Mouse (Mus musculus) limb, embryonic 11.5 days (tissue): ENCODE measurements around the gene Adcyap1. TPM values are rescaled to one million over a fixed set of nuclear protein-coding genes. Genes with fewer than 3 reads are reported as not detected.
A peak's percentile ranks its signal among the peaks of the same experiment; 100 is the strongest.

Experiments used
- ATAC-seq: fragments of 200-750 bp; cut with Nextera tagmentation; 2 replicates; pipeline ENCODE4 v1.8.0; 2017; ENCODE audit warnings: low read depth; ENCODE audit not compliant: insufficient number of reproducible peaks, low FRiP score, low TSS enrichment
- DNase-seq: peaks from one replicate; pipeline ENCODE4 v3.0.0-alpha.2; 2015; ENCODE audit warnings: low spot score
- H3K27ac ChIP-seq: fragments of 300-500 bp; sonication (generic); replicated peaks from 2 replicates; pipeline ENCODE4 v1.5.1; 2014; ENCODE audit warnings: low read depth, mild to moderate bottlenecking, low read length
- H3K27me3 ChIP-seq: fragments of 300-500 bp; sonication (generic); 2 replicates; pipeline ENCODE4 v1.6.1; 2014; ENCODE audit warnings: mild to moderate bottlenecking, low read length, mixed read lengths; ENCODE audit not compliant: control insufficient read depth, insufficient read depth
- H3K36me3 ChIP-seq: fragments of 300-500 bp; sonication (generic); 2 replicates; pipeline ENCODE4 v1.6.1; 2014; ENCODE audit warnings: mild to moderate bottlenecking, low read length, moderate library complexity, mixed read lengths; ENCODE audit not compliant: control insufficient read depth, insufficient read depth
- H3K4me1 ChIP-seq: fragments of 300-500 bp; sonication (generic); 2 replicates; pipeline ENCODE4 v1.6.1; 2014; ENCODE audit warnings: low read length, mixed read lengths; ENCODE audit not compliant: control insufficient read depth, insufficient read depth
- H3K4me2 ChIP-seq: fragments of 300-500 bp; sonication (generic); 2 replicates; pipeline ENCODE4 v1.6.1; 2014; ENCODE audit warnings: low read depth, mild to moderate bottlenecking, moderate library complexity; ENCODE audit not compliant: severe bottlenecking
- H3K4me3 ChIP-seq: fragments of 300-500 bp; sonication (generic); 2 replicates; pipeline ENCODE4 v1.5.1; 2014; ENCODE audit warnings: low read depth, low read length
- H3K9ac ChIP-seq: fragments of 300-500 bp; sonication (generic); 2 replicates; pipeline ENCODE4 v1.6.1; 2014; ENCODE audit warnings: mild to moderate bottlenecking, low read length
- H3K9me3 ChIP-seq: fragments of 300-500 bp; sonication (generic); 2 replicates; pipeline ENCODE4 v1.6.1; 2016; ENCODE audit warnings: low read length; ENCODE audit not compliant: control insufficient read depth
- WGBS: fragments of 180-500 bp; shearing (Covaris S2); extraction: QIAGEN DNeasy Blood & Tissue Kit; methylation state at CpG from one replicate; pipeline ENCODE4 v1.1.7; 2014; 5-methylcytosine and 5-hydroxymethylcytosine counted together
- polyA plus RNA-seq: library from polyadenylated mRNA; unstranded; fragments of >200 nt; fragmentation: Nextera tagmentation; extraction: Ambion mirVana; gene quantifications from 2 replicates; pipeline ENCODE4 v1.2.1, GENCODE M21; 2014

Gene Adcyap1
- 0.09 and 0.44 TPM in 2 replicates for polyA plus RNA-seq

- peaks cover 54% of the 10 kb centered on the region for H3K27me3 ChIP-seq
- no peak for ATAC-seq
- H3K9me3 ChIP-seq = no peaks in the 10 kb centered on the region
- no peak for DNase-seq
- no peaks in the 10 kb centered on the region for H3K36me3 ChIP-seq
- H3K9ac ChIP-seq = no peak within 1 kb of the TSS
- peaks cover 9% of the 10 kb centered on the region; the same call in 1 of the 2 replicates for H3K4me1 ChIP-seq
- WGBS = 27% methylated on average over 10 of the region's 10 CpGs
- H3K27ac ChIP-seq = no peak within 1 kb of the TSS
- no peak within 1 kb of the TSS for H3K4me3 ChIP-seq
- H3K4me2 ChIP-seq = no peak within 1 kb of the TSS
Observed at GRCm38 (mm10) chr17:93198717-93199116, at the start of gene Adcyap1. TSS of gene Adcyap1 (plus strand) at chr17:93199017.

GRCm38 (mm10) chr17:93158280-93158851 lies 40.5 kb upstream of the Adcyap1 start:
- H3K9ac ChIP-seq = no peak overlapping the region
- no peaks in the 10 kb centered on the region for H3K9me3 ChIP-seq
- H3K36me3 ChIP-seq = no peaks in the 10 kb centered on the region
- ATAC-seq (peak; percentile 61; the same call in 1 of the 2 replicates), DNase-seq (peak; percentile 81)
- no peak overlapping the region for H3K4me2 ChIP-seq
- 32% methylated on average over 1 of the region's 1 CpGs for WGBS
- H3K4me3 ChIP-seq = no peak overlapping the region
- no peaks in the 10 kb centered on the region for H3K4me1 ChIP-seq
- no peaks in the 10 kb centered on the region for H3K27me3 ChIP-seq
- no peak overlapping the region for H3K27ac ChIP-seq

GRCm38 (mm10) chr17:93169572-93169971 lies 29.2 kb upstream of the Adcyap1 start:
- DNase-seq (no peak), ATAC-seq (no peak)
- Histone ChIP-seq H3K9ac (no peak overlapping the region), H3K9me3 (no peaks in the 10 kb centered on the region), H3K4me2 (no peak overlapping the region), H3K27me3 (no peaks in the 10 kb centered on the region), H3K4me3 (no peak overlapping the region), H3K36me3 (no peaks in the 10 kb centered on the region), H3K27ac (no peak overlapping the region), H3K4me1 (no peaks in the 10 kb centered on the region)

- 42% methylated on average over 2 of the region's 2 CpGs for WGBS
- Histone ChIP-seq H3K9me3 (no peaks in the 10 kb centered on the region), H3K27ac (no peak overlapping the region), H3K9ac (no peak overlapping the region), H3K4me3 (no peak overlapping the region), H3K4me2 (no peak overlapping the region), H3K36me3 (no peaks in the 10 kb centered on the region), H3K27me3 (peaks cover 35% of the 10 kb centered on the region), H3K4me1 (0 out of 2 replicates have a peak, but pooled peaks cover 3% of the 10 kb centered on the region)
- DNase-seq (no peak), ATAC-seq (no peak)
Observed at GRCm38 (mm10) chr17:93196846-93197245, 2.0 kb upstream of the Adcyap1 start.

- Histone ChIP-seq H3K27me3 (peaks cover 49% of the 10 kb centered on the region), H3K4me1 (peaks cover 9% of the 10 kb centered on the region; the same call in 1 of the 2 replicates), H3K36me3 (no peaks in the 10 kb centered on the region), H3K4me3 (no peak overlapping the region), H3K9me3 (no peaks in the 10 kb centered on the region), H3K4me2 (no peak overlapping the region), H3K9ac (no peak overlapping the region), H3K27ac (no peak overlapping the region)
- WGBS = 16% methylated on average over 4 of the region's 4 CpGs
- DNase-seq (peak; percentile 37), ATAC-seq (no peak)
Observed at GRCm38 (mm10) chr17:93198213-93198612, 604 bp upstream of the Adcyap1 start.

GRCm38 (mm10) chr17:93199218-93199617 lies 401 bp downstream of the Adcyap1 start:
- H3K9me3 ChIP-seq = no peaks in the 10 kb centered on the region
- H3K9ac ChIP-seq = no peak overlapping the region
- no peak overlapping the region for H3K4me2 ChIP-seq
- no peaks in the 10 kb centered on the region for H3K36me3 ChIP-seq
- 2% methylated on average over 15 of the region's 15 CpGs for WGBS
- no peak overlapping the region for H3K4me3 ChIP-seq
- no peak for DNase-seq
- H3K27ac ChIP-seq = no peak overlapping the region
- peaks cover 9% of the 10 kb centered on the region; the same call in 1 of the 2 replicates for H3K4me1 ChIP-seq
- H3K27me3 ChIP-seq = peaks cover 57% of the 10 kb centered on the region
- ATAC-seq = no peak

- no peaks in the 10 kb centered on the region for H3K36me3 ChIP-seq
- ATAC-seq (no peak), DNase-seq (peak; percentile 25)
- WGBS = 3% methylated on average over 9 of the region's 9 CpGs
- H3K9me3 ChIP-seq = no peaks in the 10 kb centered on the region
- no peak overlapping the region for H3K4me2 ChIP-seq
- H3K9ac ChIP-seq = no peak overlapping the region
- peaks cover 9% of the 10 kb centered on the region; the same call in 1 of the 2 replicates for H3K4me1 ChIP-seq
- H3K27me3 ChIP-seq = peaks cover 61% of the 10 kb centered on the region
- H3K27ac ChIP-seq = no peak overlapping the region
- H3K4me3 ChIP-seq = no peak overlapping the region
Observed at GRCm38 (mm10) chr17:93199747-93200146, 930 bp downstream of the Adcyap1 start.

- no peaks in the 10 kb centered on the region for H3K9me3 ChIP-seq
- H3K4me1 ChIP-seq = peaks cover 9% of the 10 kb centered on the region; the same call in 1 of the 2 replicates
- H3K4me2 ChIP-seq = peak overlapping the region; percentile 34
- under 1% methylated on average over 29 of the region's 29 CpGs for WGBS
- DNase-seq (peak; percentile 34), ATAC-seq (no peak)
- no peak overlapping the region for H3K27ac ChIP-seq
- no peak overlapping the region for H3K9ac ChIP-seq
- no peaks in the 10 kb centered on the region for H3K36me3 ChIP-seq
- peak overlapping the region; percentile 15; the same call in 1 of the 2 replicates for H3K4me3 ChIP-seq
- H3K27me3 ChIP-seq = peaks cover 62% of the 10 kb centered on the region
Observed at GRCm38 (mm10) chr17:93200386-93201264, 1.8 kb downstream of the Adcyap1 start.
